Mouse (Mus musculus) limb, embryonic 13.5 days (tissue): Measurements from ENCODE around the gene Maml2. TPM values are rescaled to one million over a fixed set of nuclear protein-coding genes. Genes with fewer than 3 reads are reported as not detected.

Experiments used
- ATAC-seq: fragments of 200-750 bp; cut with Nextera tagmentation; 2 replicates; pipeline ENCODE4 v1.8.0; 2017; ENCODE audit warnings: low read depth, moderate number of reproducible peaks, moderate TSS enrichment; ENCODE audit not compliant: low FRiP score
- H3K27ac ChIP-seq: fragments of 300-500 bp; sonication (generic); 2 replicates; pipeline ENCODE4 v1.5.1; 2015; ENCODE audit warnings: inconsistent platforms, mild to moderate bottlenecking, moderate library complexity
- H3K27me3 ChIP-seq: fragments of 300-500 bp; sonication (generic); 2 replicates; pipeline ENCODE4 v1.6.1; 2015; ENCODE audit warnings: mild to moderate bottlenecking, inconsistent platforms
- H3K36me3 ChIP-seq: fragments of 300-500 bp; sonication (generic); 2 replicates; pipeline ENCODE4 v1.6.1; 2015; ENCODE audit warnings: inconsistent platforms, mild to moderate bottlenecking, moderate library complexity
- H3K4me1 ChIP-seq: fragments of 300-500 bp; sonication (generic); 2 replicates; pipeline ENCODE4 v1.6.1; 2015; ENCODE audit warnings: inconsistent platforms
- H3K4me2 ChIP-seq: fragments of 300-500 bp; sonication (generic); replicated peaks from 2 replicates; pipeline ENCODE4 v1.6.1; 2015; ENCODE audit warnings: inconsistent platforms, mild to moderate bottlenecking, moderate library complexity
- H3K4me3 ChIP-seq: fragments of 300-500 bp; sonication (generic); 2 replicates; pipeline ENCODE4 v1.5.1; 2015; ENCODE audit warnings: moderate library complexity, mild to moderate bottlenecking, inconsistent platforms
- H3K9ac ChIP-seq: fragments of 300-500 bp; sonication (generic); 2 replicates; pipeline ENCODE4 v1.6.1; 2015; ENCODE audit warnings: mild to moderate bottlenecking, inconsistent platforms
- H3K9me3 ChIP-seq: fragments of 300-500 bp; sonication (generic); 2 replicates; pipeline ENCODE4 v1.6.1; 2016; ENCODE audit warnings: inconsistent platforms
- WGBS: fragments of 180-500 bp; shearing (Covaris S2); methylation state at CpG from one replicate; pipeline ENCODE4 v1.1.7; 2015; 5-methylcytosine and 5-hydroxymethylcytosine counted together
- polyA plus RNA-seq: library from polyadenylated mRNA; unstranded; fragments of >200 nt; fragmentation: Nextera tagmentation; extraction: Ambion mirVana; gene quantifications from 2 replicates; pipeline ENCODE4 v1.2.1, GENCODE M21; 2015

The Maml2 gene
- polyA plus RNA-seq, 1 experiment from 2014 or later = 15.9 TPM

DNA sequence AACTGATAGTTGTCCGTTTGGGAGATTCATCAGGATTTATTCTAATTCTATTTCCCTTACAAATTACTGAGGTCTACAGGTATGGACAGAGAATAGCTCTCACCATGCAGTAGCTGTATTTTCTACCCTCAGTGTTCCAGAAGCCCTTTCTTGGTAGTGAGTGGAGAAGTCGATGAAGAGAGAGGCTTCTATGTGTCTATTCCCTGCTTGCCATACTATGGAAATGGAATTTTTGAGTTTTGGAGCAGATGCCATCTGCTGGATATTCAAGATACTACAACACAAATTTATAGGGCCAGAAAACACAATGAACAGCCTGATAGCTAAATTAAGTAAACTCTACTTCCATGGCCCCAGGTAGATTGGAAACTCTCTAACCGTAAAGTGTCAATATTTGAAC is 355.2 kb downstream of the Maml2 start:
- H3K27me3 ChIP-seq = no peaks in the 10 kb centered on the region
- H3K36me3 ChIP-seq = no peaks in the 10 kb centered on the region
- H3K9me3 ChIP-seq = no peaks in the 10 kb centered on the region
- no peak for ATAC-seq
- H3K4me3 ChIP-seq = no peak overlapping the region
- H3K27ac ChIP-seq = no peak overlapping the region
- WGBS = 45% methylated on average over 3 of the region's 3 CpGs
- no peak overlapping the region for H3K4me2 ChIP-seq
- peaks cover 17% of the 10 kb centered on the region for H3K4me1 ChIP-seq
- H3K9ac ChIP-seq = no peak overlapping the region

DNA sequence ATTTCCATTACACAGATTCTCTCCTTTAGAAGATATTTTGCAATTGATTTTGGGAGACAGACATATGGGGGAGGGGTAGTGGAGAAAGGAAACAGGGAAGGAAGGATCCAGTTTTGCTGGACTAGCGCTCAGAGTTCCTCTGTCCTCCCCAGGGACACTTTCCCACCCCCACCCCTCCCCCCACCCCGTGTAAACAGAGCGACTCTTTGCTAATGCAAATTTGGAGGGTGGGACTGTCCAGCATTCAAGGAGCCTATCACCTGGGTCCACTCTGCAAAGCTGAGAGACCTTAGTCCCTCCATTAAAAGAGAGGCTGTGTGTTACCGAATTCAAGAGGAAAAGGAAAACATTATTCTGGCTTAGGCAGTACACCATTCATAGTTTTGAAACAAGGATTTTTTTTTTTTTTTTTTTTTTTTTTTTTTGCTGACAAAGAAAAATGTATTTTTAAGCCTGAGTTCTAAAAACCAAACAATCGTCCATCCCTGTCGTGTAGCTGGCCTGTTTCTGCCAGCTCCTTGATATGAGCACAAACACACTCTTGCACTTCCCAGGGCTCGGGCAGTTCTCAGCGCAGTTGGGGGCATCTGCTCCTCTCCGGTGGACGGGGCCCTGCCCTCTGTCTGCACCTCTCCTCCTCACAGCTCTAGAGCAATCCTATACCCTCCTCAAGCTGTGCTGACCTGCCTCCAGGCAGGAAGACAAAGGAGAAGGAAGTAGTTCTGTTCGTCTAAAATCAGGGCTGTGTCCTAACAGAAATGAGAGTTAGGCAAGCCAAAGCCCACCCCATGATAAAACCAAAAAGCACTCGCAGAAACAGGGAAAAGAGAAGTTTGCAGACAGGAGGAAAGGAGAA is 364.2 kb downstream of the Maml2 start:
- Histone ChIP-seq H3K36me3 (no peaks in the 10 kb centered on the region), H3K27me3 (no peaks in the 10 kb centered on the region), H3K9ac (peak overlapping the region; percentile 51; the same call in 1 of the 2 replicates), H3K4me2 (peak overlapping the region; percentile 50), H3K9me3 (no peaks in the 10 kb centered on the region), H3K4me1 (peaks cover 13% of the 10 kb centered on the region), H3K4me3 (no peak overlapping the region), H3K27ac (peak overlapping the region; percentile 34; the same call in 1 of the 2 replicates)
- 7% methylated on average over 12 of the region's 12 CpGs for WGBS
- ATAC-seq = peak; percentile 64

DNA sequence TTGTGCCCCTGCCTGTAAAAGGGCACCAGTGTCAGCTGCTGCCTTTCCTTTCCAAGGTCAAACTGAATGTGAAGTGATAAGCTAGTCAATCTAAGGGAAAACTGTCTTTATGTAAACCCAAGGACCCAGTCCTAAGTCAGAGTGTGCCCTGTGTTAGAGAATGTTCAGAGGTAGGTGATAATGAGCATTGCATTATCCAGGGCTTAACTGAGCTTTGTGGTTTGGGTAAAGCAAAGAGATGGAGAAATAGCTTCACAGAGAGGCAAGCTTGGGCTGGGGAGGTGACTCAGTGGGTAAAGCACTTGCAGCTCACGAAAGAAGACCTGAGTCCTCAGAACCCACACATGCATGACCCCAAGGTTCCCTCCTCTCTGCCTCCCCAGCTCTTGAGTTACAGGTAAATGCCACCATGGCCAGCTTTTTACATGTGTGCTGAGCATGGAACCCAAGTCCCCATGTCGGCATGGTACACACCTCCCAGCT is 367.8 kb downstream of the Maml2 start:
- Histone ChIP-seq H3K4me1 (peaks cover 13% of the 10 kb centered on the region), H3K4me3 (no peak overlapping the region), H3K27ac (no peak overlapping the region), H3K9me3 (no peaks in the 10 kb centered on the region), H3K36me3 (no peaks in the 10 kb centered on the region), H3K4me2 (no peak overlapping the region), H3K9ac (no peak overlapping the region), H3K27me3 (no peaks in the 10 kb centered on the region)
- WGBS = 74% methylated on average over 2 of the region's 2 CpGs
- ATAC-seq = no peak

DNA sequence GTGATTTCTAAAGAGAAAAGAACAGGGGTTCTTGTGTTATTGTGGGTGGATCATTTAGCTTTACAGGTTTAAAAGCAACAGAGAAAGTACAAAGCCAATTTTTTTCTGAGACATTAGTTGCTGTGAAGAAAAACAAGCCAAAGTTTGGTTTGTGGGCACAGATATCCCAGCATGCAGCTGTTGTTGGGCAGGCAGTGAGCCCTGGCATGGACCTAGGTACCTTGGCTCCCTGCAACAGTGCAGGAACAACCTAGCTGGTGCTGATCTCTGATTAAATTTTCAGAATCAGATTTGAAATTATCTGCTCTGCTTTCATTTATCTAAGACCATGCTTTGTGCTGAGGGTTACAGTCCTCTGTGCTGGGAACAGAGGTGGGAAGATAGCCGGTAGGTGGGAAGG is 370.2 kb downstream of the Maml2 start:
- Histone ChIP-seq H3K9ac (no peak overlapping the region), H3K4me1 (no peaks in the 10 kb centered on the region), H3K27ac (no peak overlapping the region), H3K9me3 (no peaks in the 10 kb centered on the region), H3K4me2 (no peak overlapping the region), H3K36me3 (no peaks in the 10 kb centered on the region), H3K4me3 (no peak overlapping the region), H3K27me3 (no peaks in the 10 kb centered on the region)
- ATAC-seq = no peak
- 92% methylated on average over 1 of the region's 1 CpGs for WGBS

DNA sequence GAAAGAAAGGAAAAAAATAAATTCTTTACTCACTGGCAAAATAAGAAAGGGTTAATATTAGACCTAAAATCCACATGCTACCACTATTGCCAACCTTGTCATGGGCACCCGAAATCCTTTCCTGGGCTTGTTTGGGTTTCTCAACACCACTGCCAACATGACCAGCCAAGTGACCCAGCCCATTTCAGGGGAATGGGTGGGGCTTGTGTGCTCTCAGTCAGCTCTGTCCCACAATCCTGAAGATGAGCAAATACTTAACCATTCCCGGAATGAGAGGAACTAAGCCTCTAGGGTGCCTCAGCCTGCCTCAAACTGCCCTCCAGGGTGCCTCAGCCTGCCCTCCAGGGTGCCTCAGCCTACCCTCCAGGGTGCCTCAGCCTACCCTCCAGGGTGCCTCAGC is 371.0 kb downstream of the Maml2 start:
- ATAC-seq = no peak
- Histone ChIP-seq H3K4me3 (no peak overlapping the region), H3K27ac (no peak overlapping the region), H3K9ac (no peak overlapping the region), H3K27me3 (no peaks in the 10 kb centered on the region), H3K4me2 (no peak overlapping the region), H3K36me3 (no peaks in the 10 kb centered on the region), H3K9me3 (no peaks in the 10 kb centered on the region), H3K4me1 (no peaks in the 10 kb centered on the region)
- whole genome bisulfite sequencing = 85% methylated on average over 2 of the region's 2 CpGs

DNA sequence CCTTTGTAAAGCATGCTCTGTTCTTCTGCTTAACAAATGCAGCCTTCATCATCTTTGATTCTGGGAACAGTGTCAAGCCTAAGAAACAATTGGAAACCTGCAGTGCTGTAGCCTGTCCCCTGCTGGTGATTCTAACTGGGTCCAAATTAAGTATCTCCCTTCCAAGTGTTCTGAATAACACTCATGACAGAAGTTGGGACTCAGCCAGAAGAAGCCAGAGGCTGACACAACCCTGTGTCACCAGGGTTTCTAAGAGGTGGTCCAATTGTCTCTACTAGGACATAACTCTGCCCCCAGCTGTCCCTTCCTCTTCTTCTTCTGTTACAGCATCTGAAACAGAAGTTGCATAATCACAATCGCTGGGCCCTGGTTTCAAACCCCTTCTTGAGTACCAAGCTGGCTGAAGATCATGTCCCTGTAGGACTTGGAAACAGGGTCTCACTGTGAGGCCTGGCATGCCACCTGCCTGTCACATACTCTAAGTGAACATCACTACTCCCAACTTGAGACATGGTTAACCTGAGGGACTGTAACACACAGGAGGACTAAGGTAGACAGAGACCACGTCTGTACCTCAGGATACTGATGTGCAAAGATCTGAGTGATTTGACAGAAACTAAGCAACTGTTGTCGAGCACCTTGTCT is 373.5 kb downstream of the Maml2 start:
- H3K4me2 ChIP-seq = no peak overlapping the region
- no peak for ATAC-seq
- H3K27ac ChIP-seq = no peak overlapping the region
- H3K4me3 ChIP-seq = no peak overlapping the region
- no peaks in the 10 kb centered on the region for H3K36me3 ChIP-seq
- H3K9ac ChIP-seq = no peak overlapping the region
- H3K27me3 ChIP-seq = no peaks in the 10 kb centered on the region
- 83% methylated on average over 3 of the region's 3 CpGs for WGBS
- H3K4me1 ChIP-seq = no peaks in the 10 kb centered on the region
- H3K9me3 ChIP-seq = no peaks in the 10 kb centered on the region

DNA sequence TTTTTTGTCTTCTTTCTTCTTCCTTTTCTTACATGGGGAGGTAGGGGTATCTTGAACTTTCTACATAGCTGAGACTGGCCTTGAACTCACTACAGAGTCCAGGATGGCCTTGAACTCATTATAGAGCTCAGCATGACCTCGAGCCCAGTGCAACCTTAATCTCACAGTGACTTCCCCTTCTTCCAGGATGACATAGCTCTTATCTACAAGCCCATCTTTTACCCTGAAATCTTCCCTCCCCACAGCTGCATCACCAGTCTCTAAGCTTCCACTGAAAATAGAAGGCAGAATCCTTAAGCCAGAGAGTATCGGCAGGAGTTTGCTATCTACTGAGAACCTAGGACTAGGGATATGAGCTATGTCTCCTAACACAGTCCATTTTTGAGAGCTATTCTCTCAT is 375.5 kb downstream of the Maml2 start:
- WGBS = 79% methylated on average over 2 of the region's 2 CpGs
- no peak overlapping the region for H3K27ac ChIP-seq
- H3K4me1 ChIP-seq = no peaks in the 10 kb centered on the region
- no peaks in the 10 kb centered on the region for H3K36me3 ChIP-seq
- H3K27me3 ChIP-seq = no peaks in the 10 kb centered on the region
- ATAC-seq = no peak
- no peaks in the 10 kb centered on the region for H3K9me3 ChIP-seq
- no peak overlapping the region for H3K4me2 ChIP-seq
- no peak overlapping the region for H3K4me3 ChIP-seq
- H3K9ac ChIP-seq = no peak overlapping the region

DNA sequence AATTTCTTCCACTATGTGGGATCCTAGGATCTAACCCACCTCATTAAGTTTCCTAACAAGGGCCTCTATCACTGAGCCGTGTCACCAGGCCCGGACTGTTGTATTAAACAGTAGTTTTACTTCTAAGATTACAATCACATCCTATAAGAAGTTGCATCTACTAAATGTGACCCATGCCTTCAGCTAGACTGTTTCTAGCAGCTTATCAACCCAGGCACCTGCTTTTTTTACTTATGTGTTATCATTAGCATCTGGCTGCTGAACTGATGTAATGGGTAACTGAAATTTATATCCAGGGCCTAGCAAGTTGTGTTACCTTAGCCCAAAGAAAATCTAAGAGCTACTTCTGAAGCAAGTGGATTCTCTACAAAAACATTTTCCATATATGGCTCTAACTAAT is 380.3 kb downstream of the Maml2 start:
- H3K36me3 ChIP-seq = no peaks in the 10 kb centered on the region
- no peak overlapping the region for H3K9ac ChIP-seq
- no peak overlapping the region for H3K4me2 ChIP-seq
- H3K4me3 ChIP-seq = no peak overlapping the region
- no peak overlapping the region for H3K27ac ChIP-seq
- peaks cover 16% of the 10 kb centered on the region for H3K4me1 ChIP-seq
- ATAC-seq = no peak
- no peaks in the 10 kb centered on the region for H3K9me3 ChIP-seq
- H3K27me3 ChIP-seq = no peaks in the 10 kb centered on the region
- WGBS = 84% methylated on average over 2 of the region's 2 CpGs

DNA sequence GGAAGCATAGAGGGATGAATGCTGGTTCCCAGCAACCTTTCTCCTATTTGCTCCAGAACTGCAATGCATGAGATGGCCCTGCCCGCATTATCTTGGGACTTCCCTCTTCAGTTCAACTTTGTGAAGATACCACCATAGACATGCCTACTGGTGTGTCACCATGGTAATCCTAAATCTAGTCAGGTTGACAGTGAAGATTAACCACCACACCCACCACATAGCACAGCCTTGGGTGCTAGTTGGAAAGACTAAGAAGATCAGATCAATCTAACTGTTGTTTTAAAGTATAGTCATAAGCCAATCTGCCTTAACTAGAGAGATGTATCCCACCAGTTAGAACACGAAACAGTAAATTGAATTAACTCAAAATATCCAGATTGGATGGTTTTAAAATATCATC is 381.9 kb downstream of the Maml2 start:
- no peak overlapping the region for H3K4me2 ChIP-seq
- ATAC-seq = no peak
- WGBS = 93% methylated on average over 2 of the region's 2 CpGs

DNA sequence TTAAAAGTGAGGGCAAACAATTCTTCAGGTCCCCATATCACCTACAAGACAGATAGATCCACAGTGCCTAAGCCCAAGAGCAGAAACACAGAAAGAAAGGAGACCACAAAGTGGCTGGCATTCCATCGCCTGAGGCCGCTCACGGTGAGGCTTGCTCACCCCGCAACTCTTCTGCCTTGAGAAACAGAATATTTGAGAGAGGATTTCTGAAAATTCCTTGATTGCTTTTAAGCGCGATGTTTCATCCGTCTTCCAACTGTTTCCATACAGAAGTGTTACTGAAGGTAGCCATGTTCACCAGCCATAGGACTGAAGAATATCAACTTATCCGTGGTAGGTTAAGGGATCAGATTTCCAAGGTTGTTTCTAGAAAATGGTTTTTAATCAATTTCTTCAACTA is 383.4 kb downstream of the Maml2 start:
- WGBS = 71% methylated on average over 8 of the region's 8 CpGs
- H3K27ac ChIP-seq = peak overlapping the region; percentile 65; the same call in 1 of the 2 replicates
- H3K9me3 ChIP-seq = no peaks in the 10 kb centered on the region

More for the DNA sequence above, 381.9 kb downstream of the Maml2 start:
- Histone ChIP-seq H3K36me3 (no peaks in the 10 kb centered on the region), H3K9me3 (no peaks in the 10 kb centered on the region), H3K27ac (no peak overlapping the region), H3K9ac (no peak overlapping the region), H3K27me3 (no peaks in the 10 kb centered on the region), H3K4me3 (no peak overlapping the region), H3K4me1 (peaks cover 16% of the 10 kb centered on the region)

DNA sequence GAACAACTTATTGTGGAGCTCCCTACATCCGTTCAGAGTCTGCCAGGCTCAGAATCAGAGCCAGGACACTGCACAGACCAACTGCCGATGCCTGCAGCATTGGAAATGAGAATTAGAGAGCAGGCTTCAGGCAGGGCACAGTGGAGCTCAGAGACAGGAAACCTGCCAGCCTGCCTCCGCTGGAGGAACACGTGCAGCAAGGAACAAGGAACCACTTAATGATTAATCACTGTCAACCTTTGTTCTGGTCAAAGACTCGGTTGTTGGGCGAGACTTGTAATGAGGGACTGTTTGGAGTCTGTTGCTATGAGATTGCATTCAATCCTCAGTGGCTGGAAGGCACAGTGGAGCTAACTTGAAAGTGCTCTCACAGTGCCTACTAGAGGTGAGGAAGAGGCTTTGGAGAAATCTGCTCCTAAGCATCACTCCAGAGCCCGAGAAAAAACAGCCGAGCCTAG is 383.9 kb downstream of the Maml2 start:
- peak overlapping the region; percentile 65; the same call in 1 of the 2 replicates for H3K27ac ChIP-seq
- H3K9ac ChIP-seq = no peak overlapping the region
- peaks cover 16% of the 10 kb centered on the region for H3K4me1 ChIP-seq
- H3K9me3 ChIP-seq = no peaks in the 10 kb centered on the region
- H3K4me3 ChIP-seq = no peak overlapping the region
- H3K36me3 ChIP-seq = no peaks in the 10 kb centered on the region
- ATAC-seq = peak; percentile 48; the same call in 1 of the 2 replicates
- no peaks in the 10 kb centered on the region for H3K27me3 ChIP-seq
- peak overlapping the region; percentile 39 for H3K4me2 ChIP-seq
- 6% methylated on average over 8 of the region's 8 CpGs for WGBS

More for the DNA sequence above, 383.4 kb downstream of the Maml2 start:
- Histone ChIP-seq H3K9ac (no peak overlapping the region), H3K4me3 (no peak overlapping the region), H3K4me2 (peak overlapping the region; percentile 39; the same call in 1 of the 2 replicates), H3K27me3 (no peaks in the 10 kb centered on the region), H3K4me1 (peaks cover 16% of the 10 kb centered on the region), H3K36me3 (no peaks in the 10 kb centered on the region)
- no peak for ATAC-seq

DNA sequence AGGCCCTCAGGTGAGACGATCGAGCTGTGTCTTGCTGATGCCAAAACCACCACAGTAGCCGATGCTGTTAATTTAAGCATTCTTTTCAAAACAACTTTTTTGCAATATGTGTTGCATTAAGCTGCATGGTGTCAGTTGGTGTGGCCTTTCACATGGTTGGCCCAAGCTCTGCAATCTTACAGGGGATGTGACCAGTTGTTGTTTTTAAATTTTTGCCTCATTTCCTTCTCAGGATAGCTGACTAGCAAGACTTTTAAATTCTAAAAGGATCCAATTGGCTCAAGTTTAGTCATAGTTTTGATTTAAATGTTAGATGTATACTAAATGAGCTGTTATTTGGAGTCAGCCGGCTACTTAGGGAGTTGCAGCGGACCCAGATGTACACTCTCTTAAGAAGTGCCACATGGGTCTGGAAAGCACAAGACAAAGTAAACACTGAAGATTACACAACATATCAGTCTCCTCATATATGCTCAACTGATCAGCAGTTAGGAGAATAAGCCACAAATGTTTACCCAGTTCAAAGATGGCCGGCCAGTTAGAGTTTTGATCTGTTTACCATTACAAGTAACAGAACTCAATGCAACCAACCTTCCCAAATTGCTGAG is 386.7 kb downstream of the Maml2 start:
- Histone ChIP-seq H3K27me3 (no peaks in the 10 kb centered on the region), H3K36me3 (no peaks in the 10 kb centered on the region), H3K4me2 (no peak overlapping the region), H3K9me3 (no peaks in the 10 kb centered on the region), H3K27ac (no peak overlapping the region), H3K9ac (no peak overlapping the region), H3K4me3 (no peak overlapping the region), H3K4me1 (peaks cover 16% of the 10 kb centered on the region)
- 91% methylated on average over 6 of the region's 6 CpGs for WGBS
- no peak for ATAC-seq
